Mouse (Mus musculus) CH12.LX (cell line): Measurements from ENCODE around the gene Gm20388. TPM values are rescaled to one million over a fixed set of nuclear protein-coding genes. Genes with fewer than 3 reads are reported as not detected.

Experiments used
- DNase-seq: peaks from one replicate; pipeline ENCODE4 v3.0.0-alpha.2; 2013; ENCODE audit errors: extremely low read depth
- H3K27ac ChIP-seq: 2 replicates; pipeline ENCODE4 v1.5.1; 2012; ENCODE audit warnings: low read depth, mild to moderate bottlenecking, control low read depth, moderate library complexity; ENCODE audit not compliant: insufficient read depth
- H3K27me3 ChIP-seq: replicated peaks from 2 replicates; pipeline ENCODE3; 2012; ENCODE audit warnings: inconsistent platforms
- H3K36me3 ChIP-seq, 2 experiments: replicated peaks in 1 of 2; 2 replicates each; pipeline versions ENCODE3 to v1.6.1; 2012; ENCODE audit warnings: inconsistent platforms in 1 of 2, low read length in 1 of 2, mild to moderate bottlenecking in 1 of 2, mixed read lengths in 1 of 2, moderate library complexity in 1 of 2; ENCODE audit not compliant: control insufficient read depth in 1 of 2, insufficient read depth in 1 of 2
- H3K4me1 ChIP-seq, 2 experiments: 2 replicates each; pipeline ENCODE4 v1.6.1; 2012; ENCODE audit warnings: inconsistent platforms in 1 of 2, moderate library complexity in 1 of 2; ENCODE audit not compliant: insufficient read depth in 2 of 2, control insufficient read depth in 1 of 2
- H3K4me2 ChIP-seq: 2 replicates; pipeline ENCODE4 v1.6.1; 2012; ENCODE audit warnings: low read depth, mild to moderate bottlenecking, control low read depth; ENCODE audit not compliant: poor library complexity, insufficient read depth, severe bottlenecking
- H3K4me3 ChIP-seq, 3 experiments: fragments of 150-350 bp in 1 of 3; sonication (generic) in 1 of 3; replicated peaks in 1 of 3; 2 replicates each; pipeline versions ENCODE3 to v1.5.1; 2011 to 2012; ENCODE audit warnings: low read depth in 2 of 3, low read length in 2 of 3, mild to moderate bottlenecking in 2 of 3, moderate library complexity in 2 of 3, control low read depth in 1 of 3, improper control_type of control experiment in 1 of 3, inconsistent platforms in 1 of 3, mixed read lengths in 1 of 3; ENCODE audit not compliant: poor library complexity in 1 of 3
- H3K79me2 ChIP-seq: replicated peaks from 2 replicates; pipeline ENCODE4 v1.6.1; 2012; ENCODE audit warnings: mild to moderate bottlenecking, moderate library complexity; ENCODE audit not compliant: control insufficient read depth, poor library complexity, insufficient read depth, severe bottlenecking; ENCODE audit errors: extremely low read depth
- H3K9ac ChIP-seq: 2 replicates; pipeline ENCODE4 v1.6.1; 2012; ENCODE audit warnings: low read depth, mild to moderate bottlenecking, control low read depth, moderate library complexity; ENCODE audit not compliant: insufficient read depth
- H3K9me3 ChIP-seq: replicated peaks from 2 replicates; pipeline ENCODE3; 2012; ENCODE audit warnings: low read length, inconsistent platforms, mixed read lengths
- CHD1 ChIP-seq: IDR thresholded peaks from 2 replicates; pipeline ENCODE4 v1.6.1; 2012; ENCODE audit warnings: low read depth, low read length, improper control_type of control experiment, inconsistent platforms
- CHD2 ChIP-seq: IDR thresholded peaks from 2 replicates; pipeline ENCODE4 v1.6.1; 2011; ENCODE audit warnings: low read length, improper control_type of control experiment
- ELF1 ChIP-seq: IDR thresholded peaks from 2 replicates; pipeline ENCODE4 v1.6.1; 2014; ENCODE audit warnings: low read depth, mild to moderate bottlenecking, inconsistent platforms, low read length, improper control_type of control experiment
- EP300 ChIP-seq: IDR thresholded peaks from 2 replicates; pipeline ENCODE4 v1.6.1; 2011; ENCODE audit warnings: low read length, improper control_type of control experiment
- ETS1 ChIP-seq: conservative IDR thresholded peaks from 2 replicates; pipeline ENCODE4 v1.6.1; 2012; ENCODE audit warnings: low read depth, mild to moderate bottlenecking, inconsistent platforms, low read length, improper control_type of control experiment, moderate library complexity
- HCFC1 ChIP-seq: IDR thresholded peaks from 2 replicates; pipeline ENCODE4 v1.6.1; 2012; ENCODE audit warnings: low read depth, mild to moderate bottlenecking, inconsistent platforms, low read length, improper control_type of control experiment
- IRF4 ChIP-seq: IDR thresholded peaks from 2 replicates; pipeline ENCODE4 v1.6.1; 2014; ENCODE audit warnings: low read depth, mild to moderate bottlenecking, inconsistent platforms, low read length, improper control_type of control experiment
- JUND ChIP-seq: conservative IDR thresholded peaks from 2 replicates; pipeline ENCODE4 v1.6.1; 2011; ENCODE audit warnings: low read depth, low read length, improper control_type of control experiment
- KAT2A ChIP-seq: IDR thresholded peaks from 2 replicates; pipeline ENCODE4 v1.6.1; 2012; ENCODE audit warnings: low read length, improper control_type of control experiment, inconsistent platforms; ENCODE audit not compliant: insufficient replicate concordance
- MAX ChIP-seq: IDR thresholded peaks from 2 replicates; pipeline ENCODE4 v1.6.1; 2011; ENCODE audit warnings: low read length, improper control_type of control experiment
- MXI1 ChIP-seq: IDR thresholded peaks from 2 replicates; pipeline ENCODE4 v1.6.1; 2011; ENCODE audit warnings: mild to moderate bottlenecking, low read depth, low read length, improper control_type of control experiment
- MYC ChIP-seq: IDR thresholded peaks from 2 replicates; pipeline ENCODE4 v1.6.1; 2011; ENCODE audit warnings: low read depth, mild to moderate bottlenecking, improper control_type of control experiment, low read length
- NRF1 ChIP-seq: IDR thresholded peaks from 2 replicates; pipeline ENCODE4 v1.6.1; 2014; ENCODE audit warnings: low read depth, mild to moderate bottlenecking, inconsistent platforms, low read length, improper control_type of control experiment, moderate library complexity
- PAX5 ChIP-seq: IDR thresholded peaks from 2 replicates; pipeline ENCODE4 v1.6.1; 2012; ENCODE audit warnings: low read length, inconsistent platforms, mixed read lengths
- POLR2AphosphoS2 ChIP-seq: IDR thresholded peaks from 2 replicates; pipeline ENCODE4 v1.6.1; 2011; ENCODE audit warnings: low read depth, low read length, improper control_type of control experiment
- RAD21 ChIP-seq: IDR thresholded peaks from 2 replicates; pipeline ENCODE4 v1.6.1; 2011; ENCODE audit warnings: low read depth, mild to moderate bottlenecking, low read length, improper control_type of control experiment, moderate library complexity
- TBP ChIP-seq: conservative IDR thresholded peaks from 2 replicates; pipeline ENCODE4 v1.6.1; 2011; ENCODE audit warnings: low read depth, low read length, improper control_type of control experiment
- UBTF ChIP-seq: IDR thresholded peaks from 2 replicates; pipeline ENCODE4 v1.6.1; 2012; ENCODE audit warnings: low read depth, mild to moderate bottlenecking, inconsistent platforms, low read length, improper control_type of control experiment, moderate library complexity
- USF1 ChIP-seq: IDR thresholded peaks from 2 replicates; pipeline ENCODE4 v1.6.1; 2014; ENCODE audit warnings: low read depth, mild to moderate bottlenecking, inconsistent platforms, low read length, improper control_type of control experiment
- ZC3H11A ChIP-seq: IDR thresholded peaks from 2 replicates; pipeline ENCODE4 v1.6.1; 2012; ENCODE audit warnings: low read depth, mild to moderate bottlenecking, inconsistent platforms, low read length, improper control_type of control experiment
- ZKSCAN1 ChIP-seq: IDR thresholded peaks from 2 replicates; pipeline ENCODE4 v1.6.1; 2012; ENCODE audit warnings: low read depth, inconsistent platforms, low read length, improper control_type of control experiment, borderline replicate concordance
- ZMIZ1 ChIP-seq: IDR thresholded peaks from 2 replicates; pipeline ENCODE4 v1.6.1; 2012; ENCODE audit warnings: low read depth, mild to moderate bottlenecking, inconsistent platforms, low read length, improper control_type of control experiment
- ZNF384 ChIP-seq: IDR thresholded peaks from 2 replicates; pipeline ENCODE4 v1.6.1; 2012; ENCODE audit warnings: low read depth, low read length, improper control_type of control experiment, inconsistent platforms
- dilution Hi-C: fragments of 300-500 bp; cut with MboI; formaldehyde crosslinking; loops from 2 replicates; pipeline ENCODE4 v1.14.3; 2020; ENCODE audit warnings: low sequenced_read_pairs; ENCODE audit not compliant: extremely low pct_unique_long_range_greater_than_20kb, extremely low pct_ligation_motif_present
- in situ Hi-C: fragments of 300-500 bp; cut with MboI; formaldehyde crosslinking; loops from 3 replicates; pipeline ENCODE4 v1.14.3; 2019; ENCODE audit warnings: low sequenced_read_pairs, low pct_ligation_motif_present, low pct_unique_long_range_greater_than_20kb, mixed read lengths
- polyA plus RNA-seq: library from polyadenylated mRNA; unstranded; fragments of >175 nt; gene quantifications from 2 replicates; pipeline ENCODE4 v1.2.1, GENCODE M21; 2012; ENCODE audit warnings: low read depth; ENCODE audit not compliant: insufficient read length
- total RNA-seq, 2 experiments: library from RNA; depleted of rRNA; stranded (reverse); fragments of 300-350 nt in 1 of 2; fragments of >200 nt in 1 of 2; gene quantifications; 2 replicates each; pipeline ENCODE4 v1.2.3; 2012 to 2014

The Gm20388 gene
- total and polyA plus RNA-seq, 3 experiments: 14.8 to 26.3 (median 22.2) TPM

GRCm38 (mm10) chr8:119881917-119882316 lies 28.7 kb upstream of the Gm20388 start:
- Histone ChIP-seq H3K36me3 (no peaks in the 10 kb centered on the region), H3K27me3 (no peaks in the 10 kb centered on the region), H3K9me3 (no peaks in the 10 kb centered on the region), H3K4me2 (no peak overlapping the region), H3K9ac (no peak overlapping the region), H3K79me2 (no peaks in the 10 kb centered on the region), H3K4me3 (no peak overlapping the region), H3K4me1 (no peaks in the 10 kb centered on the region), H3K27ac (no peak overlapping the region)
- dilution Hi-C loops (no loop called here), in situ Hi-C loops (no loop called here)
- DNase-seq: no peak
- TF ChIP-seq MAX (no peak), ZMIZ1 (no peak), ZNF384 (no peak), EP300 (no peak), ZC3H11A (no peak), JUND (no peak), IRF4 (no peak), KAT2A (no peak), CHD1 (no peak), HCFC1 (no peak), RAD21 (no peak), MYC (no peak), USF1 (no peak)

- no peak for DNase-seq
- in situ Hi-C loops: no loop called here
- H3K9ac ChIP-seq: no peak overlapping the region
- H3K36me3 ChIP-seq: no peaks in the 10 kb centered on the region
- H3K9me3 ChIP-seq: no peaks in the 10 kb centered on the region
- H3K4me3 ChIP-seq: no peak overlapping the region
- dilution Hi-C loops: no loop called here
- no peak overlapping the region for H3K27ac ChIP-seq
- H3K27me3 ChIP-seq: no peaks in the 10 kb centered on the region
- H3K4me1 ChIP-seq: no peaks in the 10 kb centered on the region
- H3K79me2 ChIP-seq: no peaks in the 10 kb centered on the region
- H3K4me2 ChIP-seq: no peak overlapping the region
- TF ChIP-seq POLR2AphosphoS2 (no peak), KAT2A (no peak), RAD21 (no peak), UBTF (no peak), ELF1 (no peak), EP300 (no peak), TBP (no peak), ETS1 (no peak), NRF1 (no peak), MXI1 (no peak), ZKSCAN1 (no peak), PAX5 (no peak), ZC3H11A (no peak), MYC (no peak), CHD2 (no peak)
These were observed 27.4 kb upstream of the Gm20388 start for GRCm38 (mm10) chr8:119883281-119883680.
